ENCODE assay signal across 7 mouse cellular contexts in the genomic region with DNA sequence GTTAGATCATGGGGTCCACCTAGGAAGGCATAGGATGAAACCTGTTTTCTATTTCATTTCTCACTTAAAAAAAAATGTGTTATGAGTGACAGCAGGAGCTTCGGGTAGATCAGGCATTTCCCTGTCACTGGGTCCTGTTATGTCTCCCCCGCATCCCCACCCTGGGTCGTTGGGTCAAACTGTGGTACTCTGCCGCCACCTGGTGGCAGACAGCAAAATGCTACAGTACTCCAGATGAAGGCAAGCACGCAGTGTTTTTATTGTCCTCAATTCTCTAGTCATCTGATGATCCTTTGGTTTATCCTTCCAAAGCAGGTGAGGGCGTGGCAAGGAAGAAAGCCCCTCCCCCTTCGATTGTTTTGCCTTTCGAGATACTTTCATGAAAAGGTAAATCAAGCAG.
DNase-seq lines count a peak whose midpoint lies in the region; ATAC-seq and TF ChIP-seq lines count a peak whose summit lies in the region.

No protein-coding gene starts in this region.

- TF ChIP-seq CTCF in small intestine, adult 2 months (IDR thresholded peaks at IDR 0.05; ENCODE audit: extremely low read depth, insufficient read length, insufficient replicate concordance, low read depth, low read length) = peak; percentile 97; the same call in 1 of the 2 replicates

- no peaks in the 10 kb centered on the region for H3K27me3 ChIP-seq in forebrain, embryonic 13.5 days
- no peaks in the 10 kb centered on the region for H3K27me3 ChIP-seq in hindbrain, embryonic 11.5 days (ENCODE audit: control insufficient read depth, insufficient read depth, low read length)
- H3K27me3 ChIP-seq in small intestine, adult 2 months (ENCODE audit: control insufficient read depth, insufficient read depth, low read length) = no peaks in the 10 kb centered on the region

- H3K9me3 ChIP-seq in forebrain, embryonic 13.5 days (replicated peaks) = no peaks in the 10 kb centered on the region
- no peaks in the 10 kb centered on the region for H3K9me3 ChIP-seq in hindbrain, embryonic 11.5 days (ENCODE audit: control insufficient read depth, low read length)

- peaks cover 26% of the 10 kb centered on the region for H3K4me1 ChIP-seq in forebrain, embryonic 13.5 days
- peaks cover 7% of the 10 kb centered on the region; the same call in 1 of the 2 replicates for H3K4me1 ChIP-seq in hindbrain, embryonic 11.5 days (replicated peaks; ENCODE audit: control insufficient read depth, insufficient read depth, low read length)
- H3K4me1 ChIP-seq in small intestine, adult 2 months (ENCODE audit: control insufficient read depth, insufficient read depth, insufficient read length, low read length) = no peaks in the 10 kb centered on the region

- no peaks in the 10 kb centered on the region for H3K36me3 ChIP-seq in forebrain, embryonic 13.5 days (ENCODE audit: poor library complexity, severe bottlenecking)
- H3K36me3 ChIP-seq in hindbrain, embryonic 11.5 days (ENCODE audit: control insufficient read depth, insufficient read depth, low read length) = no peaks in the 10 kb centered on the region
- no peaks in the 10 kb centered on the region for H3K36me3 ChIP-seq in small intestine, adult 2 months (ENCODE audit: control insufficient read depth, insufficient read depth, low read length)

- WGBS in forebrain, embryonic 13.5 days = under 1% methylated on average over 8 of the region's 8 CpGs
- WGBS in hindbrain, embryonic 11.5 days = 2% methylated on average over 8 of the region's 8 CpGs
- 3% methylated on average over 8 of the region's 8 CpGs for WGBS in small intestine, adult 2 months

- ATAC-seq in forebrain, embryonic 13.5 days = peak; percentile 78
- ATAC-seq in hindbrain, embryonic 11.5 days (ENCODE audit: low FRiP score) = peak; percentile 84
- ATAC-seq in megakaryocyte-erythroid progenitor cell, adult 5-6 weeks (replicated peaks; ENCODE audit: low FRiP score, low TSS enrichment, poor library complexity, severe bottlenecking) = peak; percentile 74

- DNase-seq in MEL-GATA-1-ER (ENCODE audit: extremely low read depth, low read depth) = peak; percentile 6
- peak; percentile 37 for DNase-seq in c-Kit-positive CD71-negative TER-119-negative erythroid progenitor cells, embryonic 14.5 days (ENCODE audit: low read depth)
- peak; percentile 85 for DNase-seq in hindbrain, embryonic 11.5 days (ENCODE audit: low spot score)
- peak; percentile 77 to 86 for DNase-seq in layer of hippocampus, postnatal 25 days (ENCODE audit: extremely low spot score in 1 of 2, low spot score in 1 of 2)

- no peak overlapping the region for H3K4me3 ChIP-seq in forebrain, embryonic 13.5 days
- H3K4me3 ChIP-seq in hindbrain, embryonic 11.5 days (ENCODE audit: low read depth, low read length) = no peak overlapping the region
- no peak overlapping the region for H3K4me3 ChIP-seq in small intestine, adult 2 months (ENCODE audit: low read depth, low read length)

- H3K4me2 ChIP-seq in forebrain, embryonic 13.5 days = no peak overlapping the region
- H3K4me2 ChIP-seq in hindbrain, embryonic 11.5 days (replicated peaks; ENCODE audit: low read depth, low read length) = no peak overlapping the region

- H3K9ac ChIP-seq in forebrain, embryonic 13.5 days = no peak overlapping the region
- H3K9ac ChIP-seq in hindbrain, embryonic 11.5 days (ENCODE audit: low read depth, low read length) = no peak overlapping the region

- no peak for TF ChIP-seq POLR2A in small intestine, adult 2 months (IDR thresholded peaks at IDR 0.05; ENCODE audit: low read depth, low read length)

- no peak overlapping the region for H3K27ac ChIP-seq in forebrain, embryonic 13.5 days
- no peak overlapping the region for H3K27ac ChIP-seq in hindbrain, embryonic 11.5 days (ENCODE audit: low read depth, low read length)
- H3K27ac ChIP-seq in small intestine, adult 2 months (ENCODE audit: insufficient read depth, low read depth, low read length) = no peak overlapping the region

Comparison
In these comparisons a context has a peak if more than half of its experiments do, and no peak if none do; other contexts are left out.
1. DNase-seq: peak in every context shown above with its lines; median percentile 85 in hindbrain, embryonic 11.5 days; 82 in layer of hippocampus, postnatal 25 days; 37 in c-Kit-positive CD71-negative TER-119-negative erythroid progenitor cells, embryonic 14.5 days; 6 in MEL-GATA-1-ER.